22 mouse cellular contexts compared by ENCODE assay signal in the genomic region with DNA sequence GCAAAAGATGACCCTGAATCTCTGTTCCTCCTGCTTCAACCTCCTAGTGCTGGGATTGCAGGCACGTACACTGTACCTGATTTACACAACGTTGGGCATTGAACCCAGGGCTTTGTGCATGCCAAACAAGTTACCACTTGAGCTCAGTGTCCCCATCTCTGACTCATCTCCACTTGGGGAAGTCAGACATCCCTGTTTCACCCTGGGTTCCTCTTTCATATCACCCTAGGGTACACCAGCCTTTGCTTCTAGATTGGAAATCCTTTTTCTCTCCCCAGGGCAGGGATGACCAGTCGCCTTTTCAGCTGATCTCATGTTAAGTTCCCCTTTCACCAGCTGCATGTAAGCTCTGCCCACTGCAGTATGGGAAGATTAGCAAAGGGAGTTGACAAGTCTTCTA.
DNase-seq lines count a peak whose midpoint lies in the region; ATAC-seq and TF ChIP-seq lines count a peak whose summit lies in the region.
"Had no signal": no experiment of that assay in that cellular context is flagged by ENCODE, and none has a peak within 500 bp of the region (broad histone marks: within the 10 kb centered on the region; RNA-seq: fewer than 3 reads in every experiment).

No protein-coding gene starts in this region.

- no peaks in the 10 kb centered on the region for H3K36me3 ChIP-seq in macrophage (ENCODE audit: inconsistent target)
- H3K36me3 ChIP-seq in hindbrain, embryonic 13.5 days, result no peaks in the 10 kb centered on the region
- H3K36me3 ChIP-seq: heart, embryonic 12.5 days; hindbrain, embryonic 10.5 days; neural tube, embryonic 12.5 days; stomach, embryonic 15.5 days had no signal

- no peaks in the 10 kb centered on the region for H3K27me3 ChIP-seq in hindbrain, embryonic 13.5 days
- H3K27me3 ChIP-seq: neural tube, embryonic 12.5 days; stomach, embryonic 15.5 days had no signal

- H3K9ac ChIP-seq in hindbrain, embryonic 13.5 days, result no peak overlapping the region
- H3K9ac ChIP-seq: heart, embryonic 12.5 days; lung, embryonic 14.5 days; neural tube, embryonic 12.5 days; stomach, embryonic 15.5 days had no signal

- no peaks in the 10 kb centered on the region for H3K79me2 ChIP-seq in macrophage (ENCODE audit: inconsistent target)

- peak overlapping the region; percentile 54; the same call in 1 of the 2 replicates for H3K27ac ChIP-seq in bone marrow, adult 2 months (ENCODE audit: control insufficient read depth, insufficient read depth, low read depth, low read length, poor library complexity)
- peak overlapping the region; percentile 74 for H3K27ac ChIP-seq in macrophage
- no peak overlapping the region for H3K27ac ChIP-seq in hindbrain, embryonic 13.5 days
- H3K27ac ChIP-seq in layer of hippocampus, adult 2 months, result no peak overlapping the region
- H3K27ac ChIP-seq: hindbrain, embryonic 10.5 days; neural tube, embryonic 12.5 days; stomach, embryonic 15.5 days had no signal

- no peaks in the 10 kb centered on the region for H3K9me3 ChIP-seq in hindbrain, embryonic 13.5 days
- H3K9me3 ChIP-seq: heart, embryonic 12.5 days; hindbrain, embryonic 10.5 days; neural tube, embryonic 12.5 days; stomach, embryonic 15.5 days had no signal

- 20% methylated on average over 3 of the region's 3 CpGs for WGBS in bone marrow, adult 2 months
- 3% methylated on average over 3 of the region's 3 CpGs for WGBS in macrophage (ENCODE audit: missing documents)
- 82% methylated on average over 3 of the region's 3 CpGs for WGBS in hindbrain, embryonic 13.5 days

- ATAC-seq in hindbrain, embryonic 13.5 days (ENCODE audit: low FRiP score), result no peak
- ATAC-seq: inflammation-experienced regulatory T-cells, adult 6 months had no signal

- no peak for TF ChIP-seq CTCF in bone marrow, adult 2 months (IDR thresholded peaks at IDR 0.05; ENCODE audit: control insufficient read depth, insufficient read depth, low read length)
- no peak for TF ChIP-seq CTCF in layer of hippocampus, adult 2 months (conservative IDR thresholded peaks at IDR 0.05)

- TF ChIP-seq POLR2A in bone marrow, adult 2 months (IDR thresholded peaks at IDR 0.05; ENCODE audit: borderline replicate concordance, control insufficient read depth, low read depth, low read length), result no peak

- peak; percentile 15 for DNase-seq in kidney, adult 9 months
- no peak for DNase-seq in kidney, adult 11 months
- peak; percentile 23 for DNase-seq in 416B (ENCODE audit: low read depth)
- DNase-seq in neural tube, embryonic 10.5 days (ENCODE audit: extremely low spot score, low spot score), result no peak
- no peak for DNase-seq in layer of hippocampus, adult 2 months (ENCODE audit: low spot score in 2 of 2)
- DNase-seq: adrenal gland, postnatal 10 days; cerebellum, postnatal 10 days; gastrocnemius, postnatal 25 days; kidney, postnatal 14 days; left cerebral cortex, postnatal 4 days; lung, embryonic 14.5 days; right cerebral cortex, postnatal 4 days; thymus, postnatal 14 days had no signal

- no peak overlapping the region for H3K4me2 ChIP-seq in hindbrain, embryonic 13.5 days
- H3K4me2 ChIP-seq: heart, embryonic 12.5 days; lung, embryonic 14.5 days; midbrain, embryonic 11.5 days; neural tube, embryonic 12.5 days; stomach, embryonic 15.5 days had no signal

- H3K4me3 ChIP-seq in bone marrow, adult 2 months (replicated peaks; ENCODE audit: control insufficient read depth, low read depth, low read length), result no peak overlapping the region
- no peak overlapping the region for H3K4me3 ChIP-seq in macrophage (ENCODE audit: inconsistent target)
- H3K4me3 ChIP-seq in hindbrain, embryonic 13.5 days, result no peak overlapping the region
- H3K4me3 ChIP-seq in layer of hippocampus, adult 2 months, result no peak overlapping the region
- H3K4me3 ChIP-seq: heart, embryonic 12.5 days; hindbrain, embryonic 10.5 days; neural tube, embryonic 12.5 days; stomach, embryonic 15.5 days had no signal

- peaks cover 2% of the 10 kb centered on the region; the same call in 1 of the 2 replicates for H3K4me1 ChIP-seq in bone marrow, adult 2 months (ENCODE audit: control insufficient read depth, insufficient read depth, low read length)
- H3K4me1 ChIP-seq in hindbrain, embryonic 13.5 days (replicated peaks), result no peaks in the 10 kb centered on the region
- H3K4me1 ChIP-seq: heart, embryonic 12.5 days; hindbrain, embryonic 10.5 days; neural tube, embryonic 12.5 days; stomach, embryonic 15.5 days had no signal

Comparison
In these comparisons a context has a peak if more than half of its experiments do, and no peak if none do; other contexts are left out.
1. DNase-seq: peak in kidney, adult 9 months (single experiment) and 416B (single experiment); none in kidney, adult 11 months (single experiment), neural tube, embryonic 10.5 days (single experiment) and layer of hippocampus, adult 2 months (0 of 2).
2. H3K27ac ChIP-seq: peak in bone marrow, adult 2 months (single experiment) and macrophage (single experiment); none in hindbrain, embryonic 13.5 days (single experiment) and layer of hippocampus, adult 2 months (single experiment).